Mouse (Mus musculus): ENCODE data around the gene Gm16253. TPM values are rescaled to one million over a fixed set of nuclear protein-coding genes. Genes with fewer than 3 reads are reported as not detected.
"Not testable (repeated sequence)": the region's sequence is repeated elsewhere in the genome, so short reads cannot be mapped to it uniquely, and the experiment has no call there.

The Gm16253 gene
- total RNA-seq, 2 experiments from 2014 or later = 0.70 to 1.1 TPM

- peak; percentile 70 for DNase-seq
These were observed 21.6 kb downstream of the Gm16253 start for GRCm38 (mm10) chr3:96598156-96599068.

GRCm38 (mm10) chr3:96599069-96599393 is 22.2 kb downstream of the Gm16253 start:
- no peak for DNase-seq

- DNase-seq = no peak
These were observed 22.6 kb downstream of the Gm16253 start for GRCm38 (mm10) chr3:96599411-96599810.

GRCm38 (mm10) chr3:96600639-96601250 is 24.0 kb downstream of the Gm16253 start, which contains the start of gene Lix1l:
Gene Lix1l, plus strand, starts transcription at chr3:96601149.
- peak; percentile 87 for DNase-seq

GRCm38 (mm10) chr3:96601251-96601787 is 24.5 kb downstream of the Gm16253 start:
- DNase-seq = peak; percentile 76

GRCm38 (mm10) chr3:96601941-96602703 is 25.3 kb downstream of the Gm16253 start:
- DNase-seq = no peak

- DNase-seq = no peak
These were observed 25.9 kb downstream of the Gm16253 start for GRCm38 (mm10) chr3:96602704-96603084.

- no peak for DNase-seq
These were observed 26.5 kb downstream of the Gm16253 start for GRCm38 (mm10) chr3:96603311-96603710.

- not testable (repeated sequence) for DNase-seq
These were observed 29.2 kb downstream of the Gm16253 start for GRCm38 (mm10) chr3:96606007-96606406.

GRCm38 (mm10) chr3:96606618-96607017 is 29.8 kb downstream of the Gm16253 start:
- DNase-seq = no peak

- DNase-seq = no peak
These were observed 41.2 kb downstream of the Gm16253 start for GRCm38 (mm10) chr3:96617941-96618340.

- no peak for DNase-seq
These were observed 46.4 kb downstream of the Gm16253 start for GRCm38 (mm10) chr3:96623201-96623600.

GRCm38 (mm10) chr3:96629729-96630600 is 53.2 kb downstream of the Gm16253 start, which contains the start of gene Rbm8a:
Gene Rbm8a, plus strand, starts transcription at chr3:96629933.
- peak; percentile 94 for DNase-seq

Other genes with a start within 250 kb of the Gm16253 start
- gene BC107364, start 124.7 kb upstream of the Gm16253 start, total RNA-seq (2021) = not detected
- gene Hfe2, start 51.8 kb upstream of the Gm16253 start, total RNA-seq (2021) = 100 to 1,000 TPM; 383 to 415 TPM
- 100 to 1,000 TPM; 484 to 520 TPM for gene Txnip, start 19.0 kb upstream of the Gm16253 start, total RNA-seq (2021)
- 10 to 100 TPM; 32.1 to 32.7 TPM for gene Polr3gl, start 17.2 kb downstream of the Gm16253 start, total RNA-seq (2021)
- gene Ankrd34a, start 19.7 kb downstream of the Gm16253 start, total RNA-seq (2021) = 1 to 10 TPM in 1 of 2 experiments, under 1 TPM in 1; 0.96 to 1.9 TPM
- gene Lix1l, start 24.2 kb downstream of the Gm16253 start, total RNA-seq (2021) = 10 to 100 TPM; 24.1 to 26.9 TPM
- 10 to 100 TPM; 57.0 to 65.1 TPM for gene Rbm8a, start 52.9 kb downstream of the Gm16253 start, total RNA-seq (2021)
- gene Pex11b, start 58.4 kb downstream of the Gm16253 start, total RNA-seq (2021) = 10 to 100 TPM; 23.6 to 26.7 TPM
- gene Gm42957, start 58.5 kb downstream of the Gm16253 start, total RNA-seq (2021) = under 1 TPM; 0.35 to 0.50 TPM
- 1 to 10 TPM; 3.4 to 5.4 TPM for gene Itga10, start 68.6 kb downstream of the Gm16253 start, total RNA-seq (2021)
- 1 to 10 TPM; 1.4 to 1.6 TPM for gene Ankrd35, start 93.1 kb downstream of the Gm16253 start, total RNA-seq (2021)
- gene Pias3, start 119.4 kb downstream of the Gm16253 start, total RNA-seq (2021) = 10 to 100 TPM; 18.0 to 29.1 TPM
- gene Nudt17, start 131.6 kb downstream of the Gm16253 start, total RNA-seq (2021) = 1 to 10 TPM in 1 of 2 experiments, under 1 TPM in 1; 0.92 to 1.5 TPM
- gene Polr3c, start 150.6 kb downstream of the Gm16253 start, total RNA-seq (2021) = 10 to 100 TPM; 18.4 to 19.9 TPM
- gene Rnf115, start 150.7 kb downstream of the Gm16253 start, total RNA-seq (2021) = 10 to 100 TPM; 49.0 to 58.9 TPM